Mouse (Mus musculus) hindbrain, postnatal 0 days (tissue): ENCODE measurements around the gene Tenm3. TPM values are rescaled to one million over a fixed set of nuclear protein-coding genes. Genes with fewer than 3 reads are reported as not detected.

ENCODE experiments used
- ATAC-seq: fragments of 200-750 bp; cut with Nextera tagmentation; 2 replicates; pipeline ENCODE4 v1.8.0; 2017; ENCODE audit warnings: mild to moderate bottlenecking, moderate TSS enrichment, moderate library complexity
- DNase-seq: peaks from one replicate; pipeline ENCODE4 v3.0.0-alpha.2; 2015; ENCODE audit warnings: low spot score
- H3K27ac ChIP-seq: fragments of 300-500 bp; sonication (generic); 2 replicates; pipeline ENCODE4 v1.5.1; 2014; ENCODE audit warnings: mild to moderate bottlenecking
- H3K27me3 ChIP-seq: fragments of 300-500 bp; sonication (generic); 2 replicates; pipeline ENCODE4 v1.6.1; 2014; ENCODE audit warnings: low read length, mixed read lengths; ENCODE audit not compliant: insufficient read depth
- H3K36me3 ChIP-seq: fragments of 300-500 bp; sonication (generic); 2 replicates; pipeline ENCODE4 v1.6.1; 2014; ENCODE audit warnings: low read length, mixed read lengths; ENCODE audit not compliant: insufficient read depth
- H3K4me1 ChIP-seq: fragments of 300-500 bp; sonication (generic); 2 replicates; pipeline ENCODE4 v1.6.1; 2014; ENCODE audit warnings: antibody characterized with exemption, low read length, mixed read lengths; ENCODE audit not compliant: insufficient read depth
- H3K4me2 ChIP-seq: fragments of 300-500 bp; sonication (generic); 2 replicates; pipeline ENCODE4 v1.6.1; 2014; ENCODE audit warnings: low read depth, mild to moderate bottlenecking, low read length, moderate library complexity, mixed read lengths
- H3K4me3 ChIP-seq: fragments of 300-500 bp; sonication (generic); 2 replicates; pipeline ENCODE4 v1.5.1; 2014; ENCODE audit warnings: low read length
- H3K9ac ChIP-seq: fragments of 300-500 bp; sonication (generic); replicated peaks from 2 replicates; pipeline ENCODE4 v1.6.1; 2014; ENCODE audit warnings: mild to moderate bottlenecking, low read length, moderate library complexity, mixed read lengths
- H3K9me3 ChIP-seq: fragments of 300-500 bp; sonication (generic); 2 replicates; pipeline ENCODE4 v1.6.1; 2016; ENCODE audit warnings: low read length, mixed read lengths
- CTCF ChIP-seq: IDR thresholded peaks from 2 replicates; pipeline ENCODE4 v1.5.1; 2016; ENCODE audit warnings: antibody characterized with exemption, control low read depth, low read depth
- WGBS: fragments of 180-500 bp; shearing (Covaris S2); extraction: QIAGEN DNeasy Blood & Tissue Kit; methylation state at CpG from one replicate; pipeline ENCODE4 v1.1.7; 2014; 5-methylcytosine and 5-hydroxymethylcytosine counted together
- polyA plus RNA-seq: library from polyadenylated mRNA; unstranded; fragments of >200 nt; fragmentation: Nextera tagmentation; extraction: Ambion mirVana; gene quantifications from 2 replicates; pipeline ENCODE4 v1.2.1, GENCODE M21; 2015
- total RNA-seq: library from RNA; depleted of rRNA; stranded (reverse); fragments of >200 nt; gene quantifications from 2 replicates; pipeline ENCODE4 v1.2.3, GENCODE M21; 2014

Tenm3 gene
- total and polyA plus RNA-seq, 2 experiments from 2014 or later: 21.3 to 151 TPM

- H3K4me1 ChIP-seq: no peaks in the 10 kb centered on the region
- TF ChIP-seq CTCF: no peak
- ATAC-seq: no peak
These were observed 426.0 kb downstream of the Tenm3 start for GRCm38 (mm10) chr8:48417714-48418113.

GRCm38 (mm10) chr8:48410916-48411315 lies 432.8 kb downstream of the Tenm3 start:
- WGBS: 96% methylated on average over 8 of the region's 8 CpGs
- Histone ChIP-seq H3K27ac (no peak overlapping the region), H3K4me2 (no peak overlapping the region), H3K9ac (no peak overlapping the region), H3K36me3 (no peaks in the 10 kb centered on the region), H3K9me3 (no peaks in the 10 kb centered on the region), H3K27me3 (no peaks in the 10 kb centered on the region), H3K4me3 (no peak overlapping the region), H3K4me1 (no peaks in the 10 kb centered on the region)
- ATAC-seq (no peak), DNase-seq (no peak)
- TF ChIP-seq CTCF: no peak

More at GRCm38 (mm10) chr8:48417714-48418113, 426.0 kb downstream of the Tenm3 start:
- WGBS: 46% methylated on average over 11 of the region's 11 CpGs
- Histone ChIP-seq H3K27me3 (no peaks in the 10 kb centered on the region), H3K36me3 (no peaks in the 10 kb centered on the region), H3K4me2 (no peak overlapping the region), H3K9me3 (no peaks in the 10 kb centered on the region), H3K9ac (no peak overlapping the region), H3K27ac (no peak overlapping the region), H3K4me3 (no peak overlapping the region)
- peak; percentile 39 for DNase-seq

GRCm38 (mm10) chr8:48400572-48400972 lies 443.2 kb downstream of the Tenm3 start:
- peak; percentile 49 for DNase-seq
- peak overlapping the region; percentile 32 for H3K27ac ChIP-seq

GRCm38 (mm10) chr8:48385833-48386232 lies 457.9 kb downstream of the Tenm3 start:
- Histone ChIP-seq H3K4me2 (peak overlapping the region; percentile 16; the same call in 1 of the 2 replicates), H3K4me3 (no peak overlapping the region), H3K9me3 (no peaks in the 10 kb centered on the region), H3K27ac (no peak overlapping the region), H3K9ac (no peak overlapping the region), H3K27me3 (no peaks in the 10 kb centered on the region), H3K4me1 (no peaks in the 10 kb centered on the region), H3K36me3 (no peaks in the 10 kb centered on the region)
- no peak for DNase-seq
- whole genome bisulfite sequencing: 50% methylated on average over 10 of the region's 10 CpGs
- no peak for TF ChIP-seq CTCF
- no peak for ATAC-seq

More at GRCm38 (mm10) chr8:48400572-48400972, 443.2 kb downstream of the Tenm3 start:
- 0 out of 2 replicates have a peak overlapping the region, but pooled peaks have one; percentile 18 for H3K4me3 ChIP-seq
- H3K27me3 ChIP-seq: no peaks in the 10 kb centered on the region
- H3K36me3 ChIP-seq: no peaks in the 10 kb centered on the region
- 0 out of 2 replicates have a peak, but pooled peaks have one; percentile 58 for ATAC-seq
- WGBS: 16% methylated on average over 12 of the region's 12 CpGs
- no peaks in the 10 kb centered on the region for H3K9me3 ChIP-seq
- H3K4me2 ChIP-seq: peak overlapping the region; percentile 48
- H3K4me1 ChIP-seq: peaks cover 4% of the 10 kb centered on the region; the same call in 1 of the 2 replicates
- H3K9ac ChIP-seq: 0 out of 2 replicates have a peak overlapping the region, but pooled peaks have one; percentile 24
- TF ChIP-seq CTCF: no peak

- DNase-seq (no peak), ATAC-seq (no peak)
- Histone ChIP-seq H3K36me3 (no peaks in the 10 kb centered on the region), H3K4me3 (no peak overlapping the region), H3K9ac (no peak overlapping the region), H3K9me3 (no peaks in the 10 kb centered on the region), H3K4me1 (no peaks in the 10 kb centered on the region), H3K4me2 (no peak overlapping the region), H3K27me3 (no peaks in the 10 kb centered on the region), H3K27ac (no peak overlapping the region)
- TF ChIP-seq CTCF: no peak
- 80% methylated on average over 12 of the region's 12 CpGs for WGBS
These were observed 463.7 kb downstream of the Tenm3 start for GRCm38 (mm10) chr8:48380035-48380434.

- Histone ChIP-seq H3K36me3 (no peaks in the 10 kb centered on the region), H3K4me3 (no peak overlapping the region), H3K9ac (no peak overlapping the region), H3K27me3 (no peaks in the 10 kb centered on the region), H3K4me1 (no peaks in the 10 kb centered on the region), H3K27ac (0 out of 2 replicates have a peak overlapping the region, but pooled peaks have one; percentile 12), H3K9me3 (no peaks in the 10 kb centered on the region), H3K4me2 (no peak overlapping the region)
- TF ChIP-seq CTCF: no peak
- DNase-seq (peak; percentile 77), ATAC-seq (peak; percentile 89)
- WGBS: 29% methylated on average over 6 of the region's 6 CpGs
These were observed 467.0 kb downstream of the Tenm3 start for GRCm38 (mm10) chr8:48376774-48377173.

- Histone ChIP-seq H3K27me3 (no peaks in the 10 kb centered on the region), H3K36me3 (no peaks in the 10 kb centered on the region), H3K9ac (no peak overlapping the region), H3K4me2 (no peak overlapping the region), H3K9me3 (no peaks in the 10 kb centered on the region), H3K27ac (no peak overlapping the region), H3K4me3 (no peak overlapping the region), H3K4me1 (no peaks in the 10 kb centered on the region)
- ATAC-seq (no peak; the same call in 1 of the 2 replicates), DNase-seq (no peak)
- no peak for TF ChIP-seq CTCF
- 44% methylated on average over 5 of the region's 5 CpGs for WGBS
These were observed 468.6 kb downstream of the Tenm3 start for GRCm38 (mm10) chr8:48375183-48375582.
